Mouse (Mus musculus) thymus, adult 2 months (tissue): Measurements from ENCODE around the gene Crebrf. TPM values are rescaled to one million over a fixed set of nuclear protein-coding genes. Genes with fewer than 3 reads are reported as not detected.
A peak's percentile ranks its signal among the peaks of the same experiment; 100 is the strongest.

Source experiments
- DNase-seq: peaks from one replicate; pipeline ENCODE4 v3.0.0; 2021
- H3K27ac ChIP-seq: fragments of 200-500 bp; 2 replicates; pipeline ENCODE4 v1.5.1; 2012; ENCODE audit warnings: low read length, control low read depth; ENCODE audit not compliant: control insufficient read depth, insufficient read depth
- H3K27me3 ChIP-seq: fragments of 200-500 bp; 2 replicates; pipeline ENCODE4 v1.6.1; 2012; ENCODE audit warnings: mild to moderate bottlenecking, low read length, moderate library complexity, mixed read lengths; ENCODE audit not compliant: control insufficient read depth, insufficient read depth
- H3K36me3 ChIP-seq: fragments of 200-500 bp; 2 replicates; pipeline ENCODE4 v1.6.1; 2012; ENCODE audit warnings: mild to moderate bottlenecking, low read length, moderate library complexity; ENCODE audit not compliant: control insufficient read depth, insufficient read depth
- H3K4me1 ChIP-seq: fragments of 200-500 bp; replicated peaks from 2 replicates; pipeline ENCODE4 v1.6.1; 2012; ENCODE audit warnings: low read length; ENCODE audit not compliant: control insufficient read depth, insufficient read depth
- H3K4me3 ChIP-seq: fragments of 200-500 bp; 2 replicates; pipeline ENCODE4 v1.5.1; 2012; ENCODE audit warnings: mild to moderate bottlenecking, low read length, control low read depth, moderate library complexity; ENCODE audit not compliant: control insufficient read depth, insufficient read depth
- CTCF ChIP-seq: fragments of 200-500 bp; IDR thresholded peaks from 2 replicates; pipeline ENCODE4 v1.5.1; 2012; ENCODE audit warnings: mild to moderate bottlenecking, control low read depth, low read length, moderate library complexity, borderline replicate concordance; ENCODE audit not compliant: control insufficient read depth, poor library complexity, insufficient read depth; ENCODE audit errors: extremely low read depth
- POLR2A ChIP-seq: fragments of 200-500 bp; IDR thresholded peaks from 2 replicates; pipeline ENCODE4 v1.6.1; 2012; ENCODE audit warnings: mild to moderate bottlenecking, low read length, control low read depth, moderate library complexity; ENCODE audit not compliant: control insufficient read depth, poor library complexity, insufficient read depth; ENCODE audit errors: extremely low read depth
- WGBS: fragments of 180-500 bp; shearing (Covaris S2); methylation state at CpG from one replicate; pipeline ENCODE4 v1.1.7; 2018; 5-methylcytosine and 5-hydroxymethylcytosine counted together
- polyA plus RNA-seq: library from polyadenylated mRNA; depleted of rRNA; stranded (reverse); fragments of >200 nt; gene quantifications from 2 replicates; pipeline ENCODE4 v1.2.3, GENCODE M21; 2012; rRNA removed

Crebrf gene
- 6.7 and 8.0 TPM in 2 replicates for polyA plus RNA-seq

DNA sequence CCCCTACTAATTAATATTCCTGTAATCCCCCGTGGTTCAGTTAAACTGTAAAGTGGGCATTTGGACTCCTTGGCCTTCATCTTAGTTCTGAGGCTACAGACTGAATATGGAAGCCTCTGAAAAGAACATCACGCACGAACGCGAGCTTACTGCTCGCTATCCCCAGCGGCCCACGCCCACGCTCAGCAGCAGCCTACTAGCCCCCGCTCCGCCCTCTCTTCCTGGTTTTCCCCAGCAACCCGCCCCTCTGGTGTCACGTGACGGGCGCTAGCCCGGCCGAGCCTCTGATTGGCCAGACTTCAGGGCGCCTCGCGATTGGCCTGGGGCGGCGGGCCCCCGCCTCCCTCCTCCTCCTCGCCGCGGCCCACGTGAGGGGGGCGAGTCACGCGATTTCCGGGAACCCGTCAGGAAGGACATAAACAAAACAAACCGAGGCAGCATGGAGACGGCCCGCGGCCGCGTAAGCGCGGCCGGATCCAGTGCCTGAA lies at the start of gene Crebrf:
Gene Crebrf, plus strand, starts transcription at position 380 of the 488 bp plus-strand sequence.
- under 1% methylated on average over 41 of the region's 41 CpGs for WGBS
- peak; percentile 99 for DNase-seq
- no peak; the same call in 1 of the 2 replicates for TF ChIP-seq CTCF
- TF ChIP-seq POLR2A: peak; percentile 68
- H3K27ac ChIP-seq: peak within 1 kb of the TSS; percentile 32; the same call in 1 of the 2 replicates
- no peaks in the 10 kb centered on the region; the same call in 1 of the 2 replicates for H3K4me1 ChIP-seq
- no peaks in the 10 kb centered on the region for H3K27me3 ChIP-seq
- H3K4me3 ChIP-seq: peak within 1 kb of the TSS; percentile 93
- H3K36me3 ChIP-seq: no peaks in the 10 kb centered on the region

- whole genome bisulfite sequencing: 64% methylated on average over 4 of the region's 4 CpGs
- Histone ChIP-seq H3K4me1 (no peaks in the 10 kb centered on the region), H3K36me3 (no peaks in the 10 kb centered on the region), H3K27ac (no peak overlapping the region), H3K27me3 (no peaks in the 10 kb centered on the region), H3K4me3 (no peak overlapping the region)
- no peak for TF ChIP-seq POLR2A
- no peak for DNase-seq
Observed at GRCm38 (mm10) chr17:26671268-26671667, 44.2 kb upstream of the Crebrf start.

DNA sequence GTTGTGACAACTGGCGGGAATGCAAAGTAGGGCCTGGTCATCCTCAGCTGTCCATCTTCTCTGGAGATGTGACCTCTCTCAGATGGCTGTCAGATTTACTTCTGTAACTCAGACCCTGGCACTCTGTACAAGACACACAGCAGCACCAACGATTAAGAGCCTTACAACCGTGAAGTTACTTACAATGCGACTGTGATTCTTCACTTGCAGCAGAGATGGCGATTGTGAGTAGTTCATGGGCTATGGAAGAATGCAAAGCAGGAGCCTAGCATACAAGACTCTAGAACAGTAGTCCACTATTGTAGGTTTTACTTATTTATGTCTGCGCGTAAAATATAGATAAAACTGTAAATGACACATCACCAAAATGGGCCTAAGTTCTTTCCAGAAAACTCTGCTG lies 39.6 kb upstream of the Crebrf start:
- TF ChIP-seq POLR2A (no peak), CTCF (no peak)
- WGBS: 28% methylated on average over 7 of the region's 7 CpGs
- Histone ChIP-seq H3K27ac (no peak overlapping the region), H3K4me1 (no peaks in the 10 kb centered on the region; the same call in 1 of the 2 replicates), H3K4me3 (peak overlapping the region; percentile 88; the same call in 1 of the 2 replicates), H3K27me3 (no peaks in the 10 kb centered on the region), H3K36me3 (no peaks in the 10 kb centered on the region)
- DNase-seq: no peak

DNA sequence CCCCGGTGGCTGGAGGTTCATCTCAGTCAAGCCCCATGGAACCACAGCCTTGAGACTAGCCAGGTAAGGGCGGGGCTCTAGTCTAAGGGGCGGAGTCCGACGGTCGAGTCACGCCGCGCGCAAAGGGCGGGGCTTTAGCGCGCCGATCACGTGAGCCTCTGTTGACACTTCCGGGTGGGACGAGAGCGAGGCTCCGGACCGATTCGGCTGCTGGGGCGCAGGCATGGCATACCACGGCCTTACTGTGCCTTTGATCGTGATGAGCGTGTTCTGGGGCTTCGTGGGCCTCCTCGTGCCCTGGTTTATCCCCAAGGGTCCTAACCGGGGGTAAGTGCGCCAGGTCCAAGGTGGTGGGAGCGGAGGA lies 39.2 kb upstream of the Crebrf start:
- H3K4me3 ChIP-seq: peak overlapping the region; percentile 88
- under 1% methylated on average over 30 of the region's 30 CpGs for WGBS
- H3K4me1 ChIP-seq: no peaks in the 10 kb centered on the region; the same call in 1 of the 2 replicates
- H3K27ac ChIP-seq: peak overlapping the region; percentile 35; the same call in 1 of the 2 replicates
- peak; percentile 93 for DNase-seq
- TF ChIP-seq CTCF: 0 out of 2 replicates have a peak, but pooled peaks have one; percentile 42
- peak; percentile 58; the same call in 1 of the 2 replicates for TF ChIP-seq POLR2A
- H3K36me3 ChIP-seq: no peaks in the 10 kb centered on the region
- H3K27me3 ChIP-seq: no peaks in the 10 kb centered on the region

- DNase-seq: no peak
- Histone ChIP-seq H3K4me1 (no peaks in the 10 kb centered on the region; the same call in 1 of the 2 replicates), H3K36me3 (no peaks in the 10 kb centered on the region), H3K27ac (peak overlapping the region; percentile 53), H3K27me3 (no peaks in the 10 kb centered on the region), H3K4me3 (peak overlapping the region; percentile 88)
- TF ChIP-seq CTCF (no peak), POLR2A (no peak)
- WGBS: under 1% methylated on average over 26 of the region's 26 CpGs
Observed at GRCm38 (mm10) chr17:26676616-26677376, 38.7 kb upstream of the Crebrf start.

GRCm38 (mm10) chr17:26677711-26678637 lies 37.5 kb upstream of the Crebrf start:
- no peaks in the 10 kb centered on the region for H3K27me3 ChIP-seq
- WGBS: 85% methylated on average over 7 of the region's 7 CpGs
- H3K4me1 ChIP-seq: no peaks in the 10 kb centered on the region; the same call in 1 of the 2 replicates
- no peak overlapping the region for H3K4me3 ChIP-seq
- DNase-seq: no peak
- TF ChIP-seq POLR2A: no peak
- TF ChIP-seq CTCF: no peak
- no peak overlapping the region for H3K27ac ChIP-seq
- no peaks in the 10 kb centered on the region; the same call in 1 of the 2 replicates for H3K36me3 ChIP-seq
